Mouse (Mus musculus) limb, embryonic 11.5 days (tissue): ENCODE results near the gene Cenpt. TPM values are rescaled to one million over a fixed set of nuclear protein-coding genes. Genes with fewer than 3 reads are reported as not detected.
"Not testable (repeated sequence)": the region's sequence is repeated elsewhere in the genome, so short reads cannot be mapped to it uniquely, and the experiment has no call there.

ENCODE experiments used
- ATAC-seq: fragments of 200-750 bp; cut with Nextera tagmentation; 2 replicates; pipeline ENCODE4 v1.8.0; 2017; ENCODE audit warnings: low read depth; ENCODE audit not compliant: insufficient number of reproducible peaks, low FRiP score, low TSS enrichment
- DNase-seq: peaks from one replicate; pipeline ENCODE4 v3.0.0-alpha.2; 2015; ENCODE audit warnings: low spot score
- H3K27ac ChIP-seq: fragments of 300-500 bp; sonication (generic); replicated peaks from 2 replicates; pipeline ENCODE4 v1.5.1; 2014; ENCODE audit warnings: low read depth, mild to moderate bottlenecking, low read length
- H3K27me3 ChIP-seq: fragments of 300-500 bp; sonication (generic); 2 replicates; pipeline ENCODE4 v1.6.1; 2014; ENCODE audit warnings: mild to moderate bottlenecking, low read length, mixed read lengths; ENCODE audit not compliant: control insufficient read depth, insufficient read depth
- H3K36me3 ChIP-seq: fragments of 300-500 bp; sonication (generic); 2 replicates; pipeline ENCODE4 v1.6.1; 2014; ENCODE audit warnings: mild to moderate bottlenecking, low read length, moderate library complexity, mixed read lengths; ENCODE audit not compliant: control insufficient read depth, insufficient read depth
- H3K4me1 ChIP-seq: fragments of 300-500 bp; sonication (generic); 2 replicates; pipeline ENCODE4 v1.6.1; 2014; ENCODE audit warnings: low read length, mixed read lengths; ENCODE audit not compliant: control insufficient read depth, insufficient read depth
- H3K4me2 ChIP-seq: fragments of 300-500 bp; sonication (generic); 2 replicates; pipeline ENCODE4 v1.6.1; 2014; ENCODE audit warnings: low read depth, mild to moderate bottlenecking, moderate library complexity; ENCODE audit not compliant: severe bottlenecking
- H3K4me3 ChIP-seq: fragments of 300-500 bp; sonication (generic); 2 replicates; pipeline ENCODE4 v1.5.1; 2014; ENCODE audit warnings: low read depth, low read length
- H3K9ac ChIP-seq: fragments of 300-500 bp; sonication (generic); 2 replicates; pipeline ENCODE4 v1.6.1; 2014; ENCODE audit warnings: mild to moderate bottlenecking, low read length
- H3K9me3 ChIP-seq: fragments of 300-500 bp; sonication (generic); 2 replicates; pipeline ENCODE4 v1.6.1; 2016; ENCODE audit warnings: low read length; ENCODE audit not compliant: control insufficient read depth
- WGBS: fragments of 180-500 bp; shearing (Covaris S2); extraction: QIAGEN DNeasy Blood & Tissue Kit; methylation state at CpG from one replicate; pipeline ENCODE4 v1.1.7; 2014; 5-methylcytosine and 5-hydroxymethylcytosine counted together
- polyA plus RNA-seq: library from polyadenylated mRNA; unstranded; fragments of >200 nt; fragmentation: Nextera tagmentation; extraction: Ambion mirVana; gene quantifications from 2 replicates; pipeline ENCODE4 v1.2.1, GENCODE M21; 2014

Cenpt gene
- polyA plus RNA-seq, 1 experiment from 2014 or later: 48.8 TPM

DNA sequence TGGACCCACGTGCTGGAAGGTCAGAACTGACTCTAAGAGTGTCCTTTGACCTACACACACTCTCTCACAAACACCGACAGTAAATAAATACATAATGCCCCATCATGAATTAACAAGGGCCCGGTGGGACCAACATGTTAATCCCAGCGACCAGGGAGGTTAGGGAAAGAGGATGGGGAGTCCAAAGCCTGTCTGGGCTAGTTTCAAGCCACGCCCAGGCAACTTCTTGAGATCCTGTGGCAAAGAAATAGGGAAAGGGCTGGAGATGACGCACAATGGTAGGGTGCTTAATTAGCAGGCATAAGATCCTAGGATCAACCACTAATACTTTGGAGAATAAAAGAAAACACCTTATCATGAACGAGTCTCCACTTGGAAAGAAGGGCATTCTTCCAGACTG lies 2.5 kb downstream of the Cenpt start:
- Histone ChIP-seq H3K4me2 (peak overlapping the region; percentile 30; the same call in 1 of the 2 replicates), H3K4me3 (no peak overlapping the region; the same call in 1 of the 2 replicates), H3K4me1 (peaks cover 3% of the 10 kb centered on the region; the same call in 1 of the 2 replicates), H3K27me3 (no peaks in the 10 kb centered on the region), H3K27ac (no peak overlapping the region), H3K9me3 (no peaks in the 10 kb centered on the region), H3K9ac (no peak overlapping the region), H3K36me3 (peaks cover 16% of the 10 kb centered on the region)
- ATAC-seq (no peak), DNase-seq (no peak)
- WGBS: 80% methylated on average over 7 of the region's 7 CpGs

- Histone ChIP-seq H3K27me3 (no peaks in the 10 kb centered on the region), H3K9me3 (no peaks in the 10 kb centered on the region), H3K36me3 (peaks cover 18% of the 10 kb centered on the region), H3K27ac (no peak overlapping the region), H3K4me1 (peaks cover 3% of the 10 kb centered on the region; the same call in 1 of the 2 replicates), H3K4me2 (no peak overlapping the region), H3K4me3 (no peak overlapping the region), H3K9ac (no peak overlapping the region)
- ATAC-seq (no peak), DNase-seq (no peak)
- 85% methylated on average over 4 of the region's 4 CpGs for WGBS
These were observed 3.1 kb downstream of the Cenpt start for GRCm38 (mm10) chr8:105850014-105850413.

DNA sequence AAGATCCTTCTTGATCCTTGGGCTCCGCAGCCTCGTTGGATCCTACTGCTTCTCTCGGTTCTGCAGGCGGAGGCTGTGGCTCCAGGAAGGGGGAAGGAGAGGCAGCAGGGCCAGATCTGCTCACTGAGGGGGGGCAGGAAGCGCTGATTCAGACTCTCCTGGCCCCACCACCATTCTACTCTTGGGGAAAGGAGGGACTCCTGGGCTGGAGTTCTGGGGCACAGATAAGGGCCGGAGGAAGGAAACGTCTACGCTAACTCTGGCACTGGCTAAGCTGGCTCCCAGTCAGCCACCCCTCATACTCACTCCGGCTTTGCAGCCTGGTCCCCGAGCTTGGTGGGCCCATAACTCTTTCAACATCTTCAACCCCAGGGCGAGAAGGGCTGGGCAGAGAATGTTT lies 6.4 kb downstream of the Cenpt start:
- ATAC-seq: no peak
- 93% methylated on average over 11 of the region's 11 CpGs for WGBS
- H3K9ac ChIP-seq: no peak overlapping the region
- no peak overlapping the region for H3K4me3 ChIP-seq
- no peaks in the 10 kb centered on the region for H3K27me3 ChIP-seq
- H3K4me2 ChIP-seq: no peak overlapping the region
- no peaks in the 10 kb centered on the region for H3K9me3 ChIP-seq
- no peak for DNase-seq
- H3K36me3 ChIP-seq: peaks cover 28% of the 10 kb centered on the region
- peaks cover 3% of the 10 kb centered on the region; the same call in 1 of the 2 replicates for H3K4me1 ChIP-seq
- H3K27ac ChIP-seq: no peak overlapping the region

GRCm38 (mm10) chr8:105839209-105839608 lies 13.9 kb downstream of the Cenpt start:
- H3K27ac ChIP-seq: no peak overlapping the region
- no peak overlapping the region for H3K9ac ChIP-seq
- H3K9me3 ChIP-seq: no peaks in the 10 kb centered on the region
- H3K36me3 ChIP-seq: peaks cover 4% of the 10 kb centered on the region; the same call in 1 of the 2 replicates
- WGBS: 93% methylated on average over 5 of the region's 5 CpGs
- no peak overlapping the region for H3K4me2 ChIP-seq
- no peaks in the 10 kb centered on the region for H3K4me1 ChIP-seq
- no peak overlapping the region for H3K4me3 ChIP-seq
- ATAC-seq (no peak), DNase-seq (no peak)
- H3K27me3 ChIP-seq: no peaks in the 10 kb centered on the region

DNA sequence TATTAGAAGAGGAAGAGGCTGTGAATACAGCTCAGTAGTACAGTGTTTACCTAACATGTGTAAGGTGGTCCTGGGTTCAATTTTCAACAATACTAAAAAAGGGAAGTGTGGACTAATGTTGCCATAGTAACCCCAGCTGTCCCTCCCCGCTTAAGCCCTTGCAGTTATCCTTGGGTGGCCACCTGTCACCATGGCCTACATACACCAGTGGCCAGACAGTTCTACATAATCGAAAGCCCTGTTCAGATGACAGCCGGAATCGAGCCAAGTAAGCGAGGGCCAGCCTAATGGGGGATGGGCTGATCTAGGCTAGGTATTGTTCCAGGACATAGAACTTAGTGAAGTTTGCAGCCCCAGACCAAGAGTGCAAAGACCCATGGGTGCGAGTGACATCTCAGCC lies 16.1 kb downstream of the Cenpt start:
- DNase-seq (no peak), ATAC-seq (peak; percentile 47; the same call in 1 of the 2 replicates)
- Histone ChIP-seq H3K4me2 (no peak overlapping the region), H3K36me3 (no peaks in the 10 kb centered on the region), H3K9me3 (no peaks in the 10 kb centered on the region), H3K9ac (no peak overlapping the region), H3K4me1 (no peaks in the 10 kb centered on the region), H3K27me3 (no peaks in the 10 kb centered on the region), H3K27ac (no peak overlapping the region), H3K4me3 (no peak overlapping the region)
- WGBS: 81% methylated on average over 6 of the region's 6 CpGs

DNA sequence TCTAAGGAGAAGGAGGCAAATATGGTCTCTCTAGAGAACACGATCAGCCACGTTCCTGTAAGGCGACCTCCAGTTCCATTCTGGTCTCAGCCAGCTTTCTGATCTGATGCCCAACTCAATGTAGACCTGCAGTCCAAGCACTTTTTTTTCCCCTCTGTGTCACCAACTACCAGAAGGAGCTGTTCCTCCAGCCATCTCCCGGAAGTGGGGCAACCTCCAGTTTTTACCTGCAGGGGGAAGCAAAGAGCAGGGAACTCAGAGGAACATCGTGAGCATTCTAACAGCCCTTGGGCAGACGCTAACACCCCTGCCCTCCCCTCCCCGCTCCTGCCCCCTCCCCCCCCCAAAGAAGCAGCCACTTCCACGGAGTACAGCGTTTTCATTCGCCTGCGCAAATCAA lies 17.8 kb downstream of the Cenpt start:
- WGBS: 25% methylated on average over 11 of the region's 11 CpGs
- no peaks in the 10 kb centered on the region for H3K27me3 ChIP-seq

DNA sequence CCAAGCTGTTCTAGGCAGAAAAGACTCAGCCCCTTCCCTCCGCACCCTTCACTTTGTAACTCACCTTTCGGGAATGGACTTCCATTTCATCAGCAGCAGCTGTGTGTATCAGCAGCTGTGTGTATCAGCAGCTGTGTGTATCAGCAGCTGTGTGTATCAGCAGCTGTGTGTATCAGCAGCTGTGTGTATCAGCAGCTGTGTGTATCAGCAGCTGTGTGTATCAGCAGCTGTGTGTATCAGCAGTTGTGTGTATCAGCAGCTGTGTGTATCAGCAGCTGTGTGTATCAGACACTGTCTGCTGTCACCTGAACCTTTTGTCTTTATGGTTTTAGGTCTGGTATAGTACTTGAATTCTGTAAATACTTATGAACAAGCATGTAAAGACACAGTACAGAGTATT lies 19.3 kb downstream of the Cenpt start:
- not testable (repeated sequence) for DNase-seq, H3K27me3 ChIP-seq, H3K27ac ChIP-seq, H3K4me3 ChIP-seq, H3K9ac ChIP-seq, H3K36me3 ChIP-seq, ATAC-seq, H3K4me1 ChIP-seq, H3K4me2 ChIP-seq, H3K9me3 ChIP-seq
- WGBS: 78% methylated on average over 2 of the region's 2 CpGs

More for the DNA sequence above, 17.8 kb downstream of the Cenpt start:
- Histone ChIP-seq H3K4me1 (no peaks in the 10 kb centered on the region), H3K36me3 (no peaks in the 10 kb centered on the region), H3K4me2 (no peak overlapping the region), H3K27ac (no peak overlapping the region), H3K9ac (no peak overlapping the region), H3K9me3 (no peaks in the 10 kb centered on the region), H3K4me3 (no peak overlapping the region)
- ATAC-seq: no peak
- peak; percentile 67 for DNase-seq

DNA sequence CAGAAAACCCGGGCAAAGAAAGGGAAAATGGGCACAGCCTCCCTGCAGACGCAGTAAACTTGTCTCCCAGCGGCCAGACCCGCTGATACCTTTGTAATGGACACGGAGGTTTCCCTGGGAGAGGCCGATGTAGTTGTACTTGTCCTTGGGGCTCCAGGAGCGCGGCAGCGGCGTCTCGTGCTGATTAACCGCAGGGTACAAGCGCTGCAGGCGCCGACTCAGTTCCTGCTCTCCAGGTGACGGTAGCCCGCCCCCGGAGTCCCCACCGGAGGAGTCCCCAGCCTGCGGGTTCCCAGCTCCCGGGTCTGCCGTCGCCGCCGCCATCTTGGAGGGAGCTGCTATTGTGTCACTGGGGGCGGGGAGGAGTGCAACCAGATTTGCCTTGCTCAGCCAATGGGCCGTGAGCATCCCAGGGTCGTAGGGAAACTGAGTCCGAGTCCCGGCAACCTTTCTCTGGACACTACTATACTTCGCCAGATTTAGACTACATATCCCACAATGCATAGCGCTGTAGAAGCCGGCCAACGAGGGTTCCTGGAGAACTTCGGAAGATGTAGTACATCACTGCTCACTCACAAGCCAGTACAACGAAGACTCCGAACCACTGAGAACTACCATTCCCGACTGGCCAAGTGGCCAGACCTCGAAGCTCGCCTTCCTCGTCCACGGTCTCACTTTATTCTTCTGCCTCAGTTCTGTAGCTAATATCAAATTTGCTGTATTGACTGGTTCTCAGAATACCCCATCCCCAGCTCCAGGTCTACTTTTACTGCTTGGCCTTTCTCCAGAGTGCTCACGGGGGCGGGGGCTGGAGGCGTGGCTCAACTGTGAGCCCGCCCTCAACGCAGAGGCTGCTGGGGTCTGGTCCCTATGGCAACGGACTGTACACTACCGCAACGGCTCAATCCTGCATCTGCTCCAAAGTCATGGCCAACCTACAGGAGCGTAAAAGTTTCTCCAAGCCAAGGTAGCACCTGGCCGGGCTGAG lies 25.9 kb downstream of the Cenpt start, which contains the start of the genes Ranbp10 and Tsnaxip1:
Gene Ranbp10, minus strand, starts transcription at position 490 of the 988 bp plus-strand sequence.
Gene Tsnaxip1, plus strand, starts transcription at position 871 of the 988 bp plus-strand sequence.
- ATAC-seq (peak; percentile 99), DNase-seq (peak; percentile 95)
- Histone ChIP-seq H3K4me3 (peak within 1 kb of the TSS; percentile 99), H3K9ac (peak within 1 kb of the TSS; percentile 86), H3K4me2 (peak within 1 kb of the TSS; percentile 63), H3K27me3 (no peaks in the 10 kb centered on the region), H3K27ac (no peak within 1 kb of the TSS), H3K9me3 (no peaks in the 10 kb centered on the region), H3K4me1 (peaks cover 9% of the 10 kb centered on the region; the same call in 1 of the 2 replicates), H3K36me3 (peaks cover 3% of the 10 kb centered on the region; the same call in 1 of the 2 replicates)
- under 1% methylated on average over 52 of the region's 52 CpGs for WGBS
